Mouse (Mus musculus) heart, embryonic 10.5 days (tissue): ENCODE data around the gene Hps5. TPM values are rescaled to one million over a fixed set of nuclear protein-coding genes. Genes with fewer than 3 reads are reported as not detected.
"Not testable (repeated sequence)": the region's sequence is repeated elsewhere in the genome, so short reads cannot be mapped to it uniquely, and the experiment has no call there.

Experiments
- DNase-seq: peaks from one replicate; pipeline ENCODE4 v3.0.0-alpha.2; 2017; ENCODE audit warnings: low spot score
- H3K27ac ChIP-seq: fragments of 300-500 bp; sonication (generic); 2 replicates; pipeline ENCODE4 v1.5.1; 2016; ENCODE audit warnings: mild to moderate bottlenecking
- H3K27me3 ChIP-seq: fragments of 300-500 bp; sonication (generic); 2 replicates; pipeline ENCODE4 v1.6.1; 2016; ENCODE audit warnings: mild to moderate bottlenecking; ENCODE audit not compliant: poor library complexity, insufficient read depth, severe bottlenecking
- H3K36me3 ChIP-seq: fragments of 300-500 bp; sonication (generic); 2 replicates; pipeline ENCODE4 v1.6.1; 2016; ENCODE audit warnings: mild to moderate bottlenecking, moderate library complexity
- H3K4me1 ChIP-seq: fragments of 300-500 bp; sonication (generic); 2 replicates; pipeline ENCODE4 v1.6.1; 2016; ENCODE audit warnings: mild to moderate bottlenecking
- H3K4me3 ChIP-seq: fragments of 300-500 bp; sonication (generic); 2 replicates; pipeline ENCODE4 v1.5.1; 2016; ENCODE audit warnings: mild to moderate bottlenecking, moderate library complexity
- H3K9me3 ChIP-seq: fragments of 300-500 bp; sonication (generic); 2 replicates; pipeline ENCODE4 v1.6.1; 2016; ENCODE audit warnings: mild to moderate bottlenecking, moderate library complexity
- WGBS: fragments of 180-500 bp; shearing (Covaris S2); methylation state at CpG from one replicate; pipeline ENCODE4 v1.1.7; 2016; 5-methylcytosine and 5-hydroxymethylcytosine counted together
- polyA plus RNA-seq: library from polyadenylated mRNA; unstranded; fragments of >200 nt; fragmentation: Nextera tagmentation; extraction: Ambion mirVana; gene quantifications from 2 replicates; pipeline ENCODE4 v1.2.1, GENCODE M21; 2016

Gene Hps5
- polyA plus RNA-seq, 1 experiment from 2014 or later: 13.9 TPM

GRCm38 (mm10) chr7:46836357-46836756 is 40.5 kb upstream of the Hps5 start:
- 63% methylated on average over 5 of the region's 5 CpGs for WGBS
- Histone ChIP-seq H3K36me3 (no peaks in the 10 kb centered on the region), H3K27ac (no peak overlapping the region), H3K4me1 (peaks cover 77% of the 10 kb centered on the region), H3K27me3 (no peaks in the 10 kb centered on the region), H3K4me3 (no peak overlapping the region), H3K9me3 (no peaks in the 10 kb centered on the region)
- peak; percentile 71 for DNase-seq

- no peak for DNase-seq
- Histone ChIP-seq H3K36me3 (no peaks in the 10 kb centered on the region), H3K27ac (no peak overlapping the region), H3K27me3 (no peaks in the 10 kb centered on the region), H3K4me1 (peaks cover 78% of the 10 kb centered on the region), H3K9me3 (no peaks in the 10 kb centered on the region), H3K4me3 (no peak overlapping the region)
- WGBS: 34% methylated on average over 14 of the region's 14 CpGs
Measured at GRCm38 (mm10) chr7:46834994-46835610, 39.2 kb upstream of the Hps5 start.

- DNase-seq: no peak
- Histone ChIP-seq H3K27me3 (no peaks in the 10 kb centered on the region), H3K9me3 (no peaks in the 10 kb centered on the region), H3K36me3 (no peaks in the 10 kb centered on the region), H3K4me3 (no peak overlapping the region), H3K27ac (0 out of 2 replicates have a peak overlapping the region, but pooled peaks have one; percentile 36), H3K4me1 (peaks cover 68% of the 10 kb centered on the region)
- 81% methylated on average over 7 of the region's 7 CpGs for WGBS
Measured at GRCm38 (mm10) chr7:46833670-46834255, 37.9 kb upstream of the Hps5 start.

- Histone ChIP-seq H3K9me3 (no peaks in the 10 kb centered on the region), H3K27ac (0 out of 2 replicates have a peak overlapping the region, but pooled peaks have one; percentile 36), H3K36me3 (no peaks in the 10 kb centered on the region), H3K4me1 (peaks cover 66% of the 10 kb centered on the region), H3K27me3 (no peaks in the 10 kb centered on the region), H3K4me3 (no peak overlapping the region)
- peak; percentile 89 for DNase-seq
- WGBS: 38% methylated on average over 6 of the region's 6 CpGs
Measured at GRCm38 (mm10) chr7:46833266-46833665, 37.4 kb upstream of the Hps5 start.

GRCm38 (mm10) chr7:46832112-46832810 is 36.4 kb upstream of the Hps5 start:
- WGBS: 85% methylated on average over 11 of the region's 11 CpGs

GRCm38 (mm10) chr7:46831693-46832092 is 35.8 kb upstream of the Hps5 start:
- Histone ChIP-seq H3K4me1 (peaks cover 72% of the 10 kb centered on the region), H3K36me3 (no peaks in the 10 kb centered on the region), H3K4me3 (no peak overlapping the region), H3K27me3 (no peaks in the 10 kb centered on the region), H3K9me3 (no peaks in the 10 kb centered on the region), H3K27ac (peak overlapping the region; percentile 74)
- 66% methylated on average over 8 of the region's 8 CpGs for WGBS
- no peak for DNase-seq

More at GRCm38 (mm10) chr7:46832112-46832810, 36.4 kb upstream of the Hps5 start:
- not testable (repeated sequence) for H3K27me3 ChIP-seq, H3K9me3 ChIP-seq, DNase-seq, H3K36me3 ChIP-seq, H3K4me3 ChIP-seq
- Histone ChIP-seq H3K27ac (peak overlapping the region; percentile 74; the same call in 1 of the 2 replicates), H3K4me1 (peaks cover 69% of the 10 kb centered on the region)

- H3K36me3 ChIP-seq: no peaks in the 10 kb centered on the region
- peak; percentile 88 for DNase-seq
- H3K4me3 ChIP-seq: peak overlapping the region; percentile 8; the same call in 1 of the 2 replicates
- H3K9me3 ChIP-seq: no peaks in the 10 kb centered on the region
- 32% methylated on average over 13 of the region's 13 CpGs for WGBS
- H3K27me3 ChIP-seq: no peaks in the 10 kb centered on the region
- peak overlapping the region; percentile 74 for H3K27ac ChIP-seq
- peaks cover 68% of the 10 kb centered on the region for H3K4me1 ChIP-seq
Measured at GRCm38 (mm10) chr7:46830799-46831590, 35.1 kb upstream of the Hps5 start.

GRCm38 (mm10) chr7:46829911-46830310 is 34.0 kb upstream of the Hps5 start:
- no peak for DNase-seq
- 88% methylated on average over 12 of the region's 12 CpGs for WGBS

GRCm38 (mm10) chr7:46827803-46828184 is 31.9 kb upstream of the Hps5 start:
- H3K4me3 ChIP-seq: no peak overlapping the region
- H3K27ac ChIP-seq: peak overlapping the region; percentile 70; the same call in 1 of the 2 replicates
- H3K27me3 ChIP-seq: no peaks in the 10 kb centered on the region
- DNase-seq: no peak
- no peaks in the 10 kb centered on the region for H3K9me3 ChIP-seq
- 91% methylated on average over 2 of the region's 2 CpGs for WGBS
- H3K4me1 ChIP-seq: peaks cover 46% of the 10 kb centered on the region
- H3K36me3 ChIP-seq: peaks cover 15% of the 10 kb centered on the region

More at GRCm38 (mm10) chr7:46829911-46830310, 34.0 kb upstream of the Hps5 start:
- no peaks in the 10 kb centered on the region for H3K36me3 ChIP-seq
- H3K9me3 ChIP-seq: no peaks in the 10 kb centered on the region
- peak overlapping the region; percentile 70 for H3K27ac ChIP-seq
- no peaks in the 10 kb centered on the region for H3K27me3 ChIP-seq
- no peak overlapping the region for H3K4me3 ChIP-seq
- peaks cover 60% of the 10 kb centered on the region for H3K4me1 ChIP-seq

- DNase-seq: no peak
- 61% methylated on average over 20 of the region's 20 CpGs for WGBS
- Histone ChIP-seq H3K36me3 (peaks cover 21% of the 10 kb centered on the region), H3K9me3 (no peaks in the 10 kb centered on the region), H3K27me3 (no peaks in the 10 kb centered on the region), H3K4me3 (no peak overlapping the region), H3K27ac (peak overlapping the region; percentile 70; the same call in 1 of the 2 replicates), H3K4me1 (peaks cover 40% of the 10 kb centered on the region)
Measured at GRCm38 (mm10) chr7:46827046-46827802, 31.4 kb upstream of the Hps5 start.

GRCm38 (mm10) chr7:46820876-46821632 is 25.2 kb upstream of the Hps5 start:
- not testable (repeated sequence) for H3K4me1 ChIP-seq, H3K4me3 ChIP-seq, H3K9me3 ChIP-seq, H3K27me3 ChIP-seq, DNase-seq, H3K27ac ChIP-seq
- WGBS: 93% methylated on average over 15 of the region's 15 CpGs
- H3K36me3 ChIP-seq: peaks cover 73% of the 10 kb centered on the region
